Mouse (Mus musculus): Measurements from ENCODE around the gene Fzd1.

Gene Fzd1

DNA sequence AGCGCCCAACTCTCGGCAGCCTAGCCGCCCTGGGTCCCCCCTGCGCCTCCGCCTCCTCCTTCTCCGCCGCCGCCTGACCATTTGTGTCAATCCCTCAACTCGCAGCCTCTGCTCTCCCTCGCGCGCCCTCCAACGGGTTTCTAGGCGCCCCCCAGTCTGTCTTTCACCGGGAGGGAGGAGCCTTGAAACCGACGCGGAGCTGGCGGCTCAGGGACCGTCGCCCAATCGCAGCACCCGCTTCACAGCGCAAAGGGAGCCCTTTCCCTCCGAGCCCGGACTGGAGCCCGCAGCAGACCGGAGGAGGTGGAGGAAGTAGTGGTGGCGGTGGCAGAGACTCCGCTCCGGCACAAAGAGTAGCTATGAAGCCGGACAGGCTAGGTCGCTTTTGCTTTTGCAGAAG, at the start of gene Fzd1:
Gene Fzd1, minus strand, starts transcription at position 134 of the 400 bp plus-strand sequence.
- peak; percentile 98 for DNase-seq (ENCODE audit: low read depth, low spot score)

DNA sequence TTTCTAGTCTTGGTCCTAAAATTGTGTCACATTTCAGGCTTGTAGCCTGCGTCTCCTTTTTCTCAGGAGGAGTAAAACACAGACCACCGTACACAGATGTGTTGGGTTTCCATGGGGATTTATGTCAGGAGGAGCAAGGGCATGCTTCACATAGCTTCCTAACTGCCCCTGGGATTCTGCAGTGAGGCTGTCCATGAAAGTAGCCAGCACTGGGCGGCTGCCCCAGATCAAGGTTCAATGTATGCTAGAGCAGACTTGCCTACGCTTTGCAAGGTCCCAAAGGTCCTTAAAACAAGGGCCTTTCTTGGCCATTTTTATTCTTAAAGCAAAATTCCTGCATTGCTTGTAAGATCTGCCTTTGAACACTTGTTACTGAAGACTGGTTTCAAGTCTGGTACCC, 47.4 kb upstream of the Fzd1 start:
- DNase-seq (ENCODE audit: low read depth, low spot score): no peak

DNA sequence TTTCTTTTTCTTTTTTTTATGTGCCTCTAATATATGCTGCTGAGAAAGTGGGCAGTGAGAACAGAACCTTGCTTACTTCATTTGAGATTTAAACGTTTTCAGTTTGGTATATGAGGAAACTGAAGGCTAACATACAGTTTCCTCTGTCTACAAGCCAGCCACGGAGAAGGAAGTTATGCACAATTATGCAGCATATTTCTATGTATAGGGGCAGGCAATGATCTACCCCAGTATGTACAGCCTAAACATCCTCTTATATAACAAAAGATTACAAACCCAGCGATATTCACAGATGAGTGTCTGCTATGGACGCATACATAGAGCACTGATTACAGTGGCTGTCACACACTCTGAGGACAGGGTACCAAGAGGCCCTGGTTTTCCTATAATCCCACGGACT, 45.9 kb upstream of the Fzd1 start:
- DNase-seq (ENCODE audit: low read depth, low spot score): no peak

DNA sequence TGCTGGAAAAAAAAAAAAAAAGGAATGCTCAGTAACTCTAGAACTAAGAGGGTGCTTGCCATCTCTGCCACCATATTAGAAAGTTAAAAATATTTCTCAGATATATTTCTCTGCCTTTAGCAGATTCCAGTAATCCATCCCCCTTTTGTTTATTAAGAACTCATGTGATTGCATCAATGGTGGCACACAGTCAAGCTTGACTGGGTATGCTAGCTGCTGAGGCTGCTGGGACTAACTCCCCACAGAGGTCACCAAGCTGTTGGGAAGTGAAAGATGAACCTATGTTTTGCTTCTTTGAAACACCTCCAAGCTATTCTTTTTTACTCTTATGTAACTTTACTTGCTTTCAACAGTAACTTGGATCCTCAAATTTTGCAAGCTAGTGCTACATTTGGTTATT, 44.1 kb upstream of the Fzd1 start:
- DNase-seq (ENCODE audit: low read depth, low spot score): no peak

DNA sequence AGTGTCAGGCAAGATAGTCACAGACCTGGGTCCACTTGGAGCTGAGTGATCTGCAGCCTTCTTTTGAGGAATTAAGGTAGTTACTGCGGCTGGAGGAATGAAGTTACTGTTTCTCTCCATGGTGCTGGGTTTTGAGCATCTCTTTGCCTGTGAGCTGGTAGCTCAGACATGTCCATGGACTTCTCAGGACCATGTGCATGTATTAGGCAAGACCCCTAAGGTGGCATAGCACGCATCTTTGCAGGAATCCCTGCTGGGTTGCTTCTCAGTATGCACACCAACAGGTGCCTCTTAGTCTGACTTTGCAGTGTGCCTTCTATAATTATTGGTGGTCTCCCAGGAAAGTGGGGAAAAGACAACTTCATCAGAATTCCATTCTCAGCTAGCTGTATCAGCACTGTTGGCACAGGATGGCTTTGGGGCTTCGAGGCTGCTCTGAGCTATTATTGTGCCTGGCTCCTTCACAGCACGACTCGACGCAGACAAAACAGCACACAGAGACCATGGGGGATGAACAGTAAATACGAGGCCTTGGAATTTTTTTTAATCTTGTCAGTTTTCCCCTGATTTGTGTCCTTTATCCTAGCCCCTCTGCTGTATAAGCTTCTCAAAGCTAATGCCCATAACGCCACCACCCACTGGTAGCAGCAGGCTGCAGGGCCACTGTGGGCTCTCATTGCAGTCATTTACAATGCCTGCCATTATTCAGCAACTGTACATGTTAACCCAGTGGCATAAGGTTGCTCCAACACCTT, 43.4 kb upstream of the Fzd1 start:
- DNase-seq (ENCODE audit: low read depth, low spot score): no peak

DNA sequence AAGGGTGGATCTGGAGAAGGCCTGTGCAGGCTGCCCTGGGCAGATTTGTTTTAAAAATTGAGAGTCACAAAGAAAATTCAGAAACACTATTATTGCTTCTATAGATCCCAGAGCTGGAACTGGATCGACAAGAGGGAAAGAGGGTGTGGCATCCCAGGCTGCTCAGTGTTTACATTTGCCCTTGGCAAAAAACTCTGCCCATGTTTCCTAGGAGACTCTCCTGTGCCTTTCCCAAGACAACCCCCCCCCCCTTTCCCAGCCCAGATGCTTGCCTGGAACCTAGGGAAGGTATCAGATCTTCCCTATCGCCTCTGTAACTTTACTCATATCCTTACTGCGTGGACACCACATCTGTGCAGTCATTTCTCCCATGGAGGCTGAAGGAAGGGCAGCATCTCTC, 33.4 kb upstream of the Fzd1 start:
- DNase-seq (ENCODE audit: low read depth, low spot score): no peak

DNA sequence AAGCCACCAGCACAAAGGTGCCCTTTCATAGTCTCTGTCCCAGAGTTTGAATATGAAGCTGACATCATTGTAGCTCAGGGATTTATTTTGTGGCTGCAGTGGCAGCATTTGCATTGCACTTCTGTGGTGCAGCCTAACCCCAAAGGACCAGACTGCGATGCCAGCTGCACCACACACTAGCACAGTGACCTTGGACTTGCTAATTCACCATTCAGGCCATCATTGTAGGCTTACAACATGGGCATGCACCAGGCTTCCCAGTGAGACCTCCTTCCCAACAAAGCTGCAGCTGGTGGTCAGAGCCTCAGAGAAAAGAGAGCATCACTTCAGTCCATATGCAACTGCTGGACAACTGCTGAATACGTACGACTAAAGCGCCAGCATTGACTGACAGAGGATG, 32.4 kb upstream of the Fzd1 start:
- DNase-seq (ENCODE audit: low read depth, low spot score): no peak

DNA sequence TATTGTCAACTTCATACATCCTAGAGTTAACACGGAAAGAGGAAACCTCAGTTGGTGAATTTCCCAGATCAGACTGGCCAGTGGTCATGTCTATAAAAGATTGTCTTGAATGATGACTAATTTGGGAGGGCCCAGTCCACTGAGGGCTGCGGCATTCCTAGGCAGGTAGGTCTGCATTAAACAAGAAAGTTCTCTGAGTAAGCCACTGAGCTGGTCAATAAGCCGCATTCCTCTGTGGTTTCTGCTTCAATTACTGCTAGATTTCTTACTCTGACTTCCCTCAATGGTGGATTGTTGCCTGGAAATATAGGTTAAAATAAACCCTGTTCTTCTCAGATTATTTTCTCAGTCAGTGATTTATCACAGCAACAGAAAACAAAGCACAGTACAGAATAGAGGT, 30.6 kb upstream of the Fzd1 start:
- DNase-seq (ENCODE audit: low read depth, low spot score): peak; percentile 89

DNA sequence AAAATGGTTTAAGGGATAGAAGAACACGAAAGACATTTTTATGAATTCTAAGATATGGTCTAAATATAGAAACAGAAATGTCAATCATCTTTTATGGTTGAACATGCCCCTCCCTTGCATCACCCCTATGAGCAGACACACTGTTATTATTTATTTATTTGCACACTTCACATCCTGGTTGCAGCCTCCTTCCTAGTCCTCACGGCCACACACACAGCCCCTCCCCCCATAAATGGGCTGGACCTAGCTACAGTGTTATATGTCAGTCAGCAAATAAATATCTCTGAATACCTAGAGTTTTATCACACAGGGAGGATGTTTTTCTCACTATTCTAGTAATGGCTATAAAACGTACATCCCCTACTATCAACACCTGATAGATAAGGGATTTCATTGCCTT, 29.0 kb upstream of the Fzd1 start:
- DNase-seq (ENCODE audit: low read depth, low spot score): no peak

DNA sequence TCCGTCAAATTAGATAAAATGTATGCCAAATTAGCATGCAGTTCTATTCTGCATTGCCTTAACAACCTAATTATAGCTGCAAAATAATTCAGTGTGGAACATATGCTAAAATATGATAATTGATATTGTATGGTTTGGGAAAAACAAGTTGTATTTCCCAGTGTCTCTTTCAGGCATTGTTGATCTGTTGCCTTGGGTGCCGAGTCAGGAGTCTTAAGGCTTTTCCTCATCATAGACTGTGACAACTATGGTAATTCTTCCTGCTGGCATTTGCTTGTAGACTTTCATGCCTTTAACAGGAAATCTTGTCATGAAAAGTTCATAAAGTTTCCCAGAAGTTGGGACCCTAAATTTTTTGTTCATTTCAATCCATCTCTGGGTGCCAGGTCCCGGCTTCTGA, 20.4 kb upstream of the Fzd1 start:
- DNase-seq (ENCODE audit: low read depth, low spot score): no peak

DNA sequence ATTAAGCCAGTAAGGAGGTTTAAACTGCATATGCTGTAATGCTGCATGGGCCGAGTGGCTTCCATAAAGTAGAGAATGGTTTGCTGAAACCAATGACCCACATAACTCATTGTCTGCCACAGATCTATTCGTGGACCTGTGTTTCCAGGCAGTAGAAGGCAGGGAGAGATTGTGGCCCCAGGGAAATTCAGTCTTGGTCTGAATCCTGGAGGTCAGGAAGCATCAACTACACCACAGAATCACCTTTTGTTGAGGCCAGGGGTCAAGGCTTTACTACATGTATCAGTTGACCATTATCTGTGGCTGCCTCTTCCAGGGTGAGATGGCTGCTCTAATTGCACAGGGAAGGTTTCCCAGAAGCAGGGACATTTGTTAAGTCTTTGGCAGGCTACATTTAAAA, 18.7 kb upstream of the Fzd1 start:
- no peak for DNase-seq (ENCODE audit: low read depth, low spot score)

DNA sequence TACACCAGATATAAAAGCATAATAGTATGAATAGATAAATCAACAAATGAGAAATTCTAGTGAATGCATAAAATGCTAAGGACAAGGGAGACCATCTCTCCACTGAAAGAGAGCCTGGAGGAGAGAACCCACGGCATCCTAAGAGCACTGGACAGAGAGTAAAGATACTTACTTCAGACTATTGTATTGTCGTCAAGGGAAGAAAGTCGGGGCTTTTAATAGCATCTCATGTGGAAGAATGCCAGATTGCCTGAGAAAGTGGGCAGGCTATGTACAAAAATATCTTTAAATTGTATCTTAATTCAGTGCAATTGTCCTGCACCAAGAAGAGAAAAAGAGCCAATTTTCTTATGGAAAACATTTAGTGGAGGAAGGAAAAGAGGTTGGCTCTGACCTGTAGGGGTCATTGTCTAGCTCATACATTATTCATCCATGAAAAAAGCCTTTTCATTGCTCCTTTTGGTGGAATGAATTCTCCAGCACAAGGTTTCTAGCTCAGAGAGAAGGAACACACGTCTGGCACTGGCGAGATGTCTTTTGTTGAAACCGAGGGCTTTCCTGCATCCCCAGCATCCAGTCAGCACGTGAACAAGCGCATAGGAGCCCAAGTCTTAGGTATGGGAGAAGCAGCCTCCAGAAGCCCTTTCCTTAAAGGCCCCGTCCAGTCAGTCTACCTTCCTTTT, 15.4 kb upstream of the Fzd1 start:
- DNase-seq (ENCODE audit: low read depth, low spot score): no peak

DNA sequence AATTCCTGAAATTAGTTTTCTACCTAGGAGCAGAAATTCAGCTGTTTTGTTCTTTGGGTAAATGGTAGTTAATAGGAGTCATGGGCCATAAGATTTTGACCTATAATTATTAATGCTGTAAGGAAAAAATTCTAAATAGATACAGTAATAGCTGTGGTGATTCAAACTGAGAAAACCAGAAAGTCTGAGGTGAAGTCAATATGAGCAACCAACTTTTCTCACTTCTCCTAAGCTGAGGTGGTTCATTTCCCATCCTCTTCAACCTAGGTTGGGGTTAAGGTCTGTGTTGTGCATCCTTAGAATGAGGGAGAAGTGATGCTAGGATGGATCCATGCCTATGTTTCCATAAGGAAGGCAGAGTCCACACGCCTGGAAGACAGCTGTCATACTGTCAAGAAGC, 12.8 kb upstream of the Fzd1 start:
- DNase-seq (ENCODE audit: low read depth, low spot score): no peak

DNA sequence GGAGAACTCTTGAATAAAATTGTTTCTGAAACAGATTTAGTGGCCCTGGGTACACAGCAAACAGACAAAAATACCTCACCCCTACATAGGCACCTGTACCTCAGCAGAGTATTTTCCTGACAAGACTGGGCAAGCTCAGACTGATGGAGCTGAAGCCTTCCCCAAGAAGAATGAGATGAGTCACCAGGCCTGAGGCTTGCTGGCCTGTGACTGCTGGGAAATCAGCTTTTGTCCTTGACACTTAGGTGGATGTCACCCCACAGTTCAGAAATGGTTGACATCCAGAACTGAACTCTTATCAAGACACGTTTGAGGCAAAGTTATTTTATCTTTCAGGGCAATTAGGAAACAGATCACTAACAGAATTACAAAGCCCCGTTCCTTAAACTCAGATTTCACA, 10.1 kb upstream of the Fzd1 start:
- DNase-seq (ENCODE audit: low read depth, low spot score): peak; percentile 54

DNA sequence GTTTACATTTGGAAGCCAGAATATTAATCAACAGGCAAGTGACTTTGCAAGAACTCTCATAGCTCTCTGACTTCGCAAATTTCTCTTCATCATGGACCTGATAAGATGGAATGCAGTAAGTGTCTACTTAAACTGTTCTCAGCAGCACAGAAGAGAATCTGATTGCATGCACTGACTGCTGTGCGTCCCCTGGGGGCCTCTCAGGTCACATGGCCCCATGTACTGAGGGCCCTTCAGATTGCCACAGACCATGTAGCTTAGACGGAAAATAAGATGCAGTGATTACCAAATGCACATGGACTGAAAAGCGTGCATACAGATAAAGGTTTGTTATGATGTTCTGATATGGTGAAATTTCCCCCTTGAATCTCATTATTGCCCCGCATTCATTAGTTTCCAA, 8.9 kb upstream of the Fzd1 start:
- no peak for DNase-seq (ENCODE audit: low read depth, low spot score)

DNA sequence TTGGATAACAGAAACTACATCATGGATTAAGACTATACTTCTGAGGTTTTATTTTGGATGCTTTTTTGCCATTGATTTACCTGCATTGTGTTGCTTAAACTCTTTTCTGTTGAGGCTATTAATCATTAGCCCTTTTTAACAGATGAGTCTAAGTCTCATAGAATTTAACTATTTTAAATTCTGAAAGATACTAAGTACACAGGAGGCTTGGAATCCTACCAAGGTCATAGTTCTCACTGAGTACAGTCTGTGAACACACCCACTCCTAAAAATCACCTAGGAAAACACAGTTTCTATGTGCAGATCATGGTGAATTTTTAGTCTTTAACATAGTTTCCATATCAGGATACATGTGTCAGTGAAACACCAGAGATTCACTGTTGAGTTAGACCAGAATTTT, 4.1 kb upstream of the Fzd1 start:
- no peak for DNase-seq (ENCODE audit: low read depth, low spot score)

DNA sequence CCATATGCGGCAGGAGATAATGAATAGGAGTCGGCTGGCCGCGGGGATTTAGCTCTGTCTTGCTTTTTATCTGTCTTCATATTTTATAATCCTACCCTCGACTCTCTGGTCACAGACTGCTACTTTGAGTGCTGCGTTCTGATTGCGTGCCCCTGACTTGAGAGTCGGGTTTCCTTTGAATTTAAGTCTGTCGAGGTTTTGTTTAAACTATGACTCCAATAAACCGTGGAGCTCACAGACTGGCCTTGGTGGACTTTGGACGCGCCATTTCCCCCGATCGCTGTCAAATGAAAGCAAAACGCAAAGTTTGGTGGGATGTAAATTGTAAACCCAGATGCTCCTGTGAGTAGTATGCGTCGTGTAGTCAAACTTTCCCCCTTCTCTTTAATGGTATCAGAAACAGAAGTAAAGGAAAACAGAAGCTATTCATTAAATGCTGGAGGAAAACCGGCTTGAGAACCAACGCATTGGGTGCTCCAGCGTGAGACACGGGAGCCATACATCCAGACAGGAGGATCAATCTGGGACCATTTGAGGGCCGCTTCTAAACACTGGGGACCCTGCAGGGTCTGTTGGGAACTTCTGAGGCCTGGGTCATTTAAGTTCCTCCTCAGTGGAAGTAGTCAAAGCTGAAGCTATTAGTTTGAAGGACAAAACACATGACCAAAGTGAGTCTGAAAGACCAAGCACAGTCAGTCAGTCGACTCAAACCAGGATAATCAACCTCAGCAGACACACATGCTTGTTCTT, 671 bp upstream of the Fzd1 start:
- peak; percentile 52 for DNase-seq (ENCODE audit: low read depth, low spot score)

DNA sequence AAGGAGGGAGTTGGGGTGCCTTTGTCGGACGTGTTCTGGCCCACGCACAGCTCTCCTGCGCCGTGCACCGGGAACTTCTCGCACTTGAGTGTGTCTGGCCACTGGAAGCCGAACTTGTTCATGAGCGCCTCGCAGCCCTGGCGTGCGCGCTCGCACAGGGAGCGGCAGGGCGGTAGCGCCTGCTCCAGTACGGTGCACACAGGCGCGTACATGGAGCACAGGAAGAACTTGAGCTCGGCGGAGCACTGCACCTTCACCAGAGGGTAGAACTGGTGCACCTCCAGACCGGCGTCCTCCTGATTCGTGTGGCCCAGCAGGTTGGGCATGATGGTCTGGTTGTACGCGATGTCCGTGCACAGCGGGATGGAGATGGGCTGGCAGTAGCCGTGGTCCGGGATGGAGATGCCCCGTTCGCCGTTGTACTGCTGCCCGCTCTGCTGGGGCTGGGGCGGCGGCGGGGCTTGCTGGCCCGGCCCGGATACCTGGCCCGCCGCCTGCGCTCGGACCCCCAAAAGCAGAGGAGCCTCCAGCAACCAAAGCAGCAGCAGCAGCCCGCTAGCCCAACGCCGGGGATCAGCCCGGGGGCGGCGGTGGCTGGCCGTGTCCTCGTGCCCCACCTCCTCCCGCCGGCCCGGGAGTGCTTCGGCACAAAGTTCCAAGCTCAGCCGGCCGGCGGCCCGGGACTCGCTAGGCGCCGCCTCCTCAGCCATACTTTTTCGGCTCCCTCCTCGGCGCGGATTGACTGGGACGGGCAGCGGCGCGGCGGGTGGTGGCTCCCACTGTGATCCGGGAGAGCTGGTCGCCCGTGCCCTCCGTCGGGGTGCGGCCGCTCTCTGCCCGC, 744 bp downstream of the Fzd1 start:
- DNase-seq (ENCODE audit: low read depth, low spot score): peak; percentile 70

DNA sequence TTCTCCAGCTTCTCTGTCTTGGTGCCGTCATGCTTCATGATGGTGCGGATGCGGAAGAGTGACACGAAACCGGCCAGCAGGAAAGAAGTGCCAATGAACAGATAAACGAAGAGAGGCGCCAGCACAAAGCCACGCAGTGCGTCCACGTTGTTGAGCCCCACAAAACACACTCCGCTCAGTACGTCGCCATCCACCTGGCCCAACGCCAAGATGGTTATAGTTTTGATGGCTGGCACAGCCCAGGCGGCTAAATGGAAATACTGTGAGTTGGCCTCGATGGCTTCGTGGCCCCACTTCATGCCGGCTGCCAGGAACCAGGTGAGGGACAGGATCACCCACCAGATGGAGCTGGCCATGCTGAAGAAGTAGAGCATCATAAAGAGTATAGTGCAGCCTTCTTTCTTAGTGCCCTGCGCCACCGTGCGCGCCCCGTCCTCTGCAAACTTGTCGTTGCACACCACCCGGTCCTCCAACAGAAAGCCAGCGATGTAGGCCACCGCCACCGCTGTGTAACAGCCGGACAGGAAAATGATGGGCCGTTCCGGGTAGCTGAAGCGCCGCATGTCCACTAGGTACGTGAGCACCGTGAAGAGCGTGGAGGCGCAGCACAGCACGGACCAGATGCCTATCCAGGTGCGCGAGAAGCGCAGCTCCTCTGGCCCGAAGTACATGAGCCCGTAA, 1.7 kb downstream of the Fzd1 start:
- no peak for DNase-seq (ENCODE audit: low read depth, low spot score)

DNA sequence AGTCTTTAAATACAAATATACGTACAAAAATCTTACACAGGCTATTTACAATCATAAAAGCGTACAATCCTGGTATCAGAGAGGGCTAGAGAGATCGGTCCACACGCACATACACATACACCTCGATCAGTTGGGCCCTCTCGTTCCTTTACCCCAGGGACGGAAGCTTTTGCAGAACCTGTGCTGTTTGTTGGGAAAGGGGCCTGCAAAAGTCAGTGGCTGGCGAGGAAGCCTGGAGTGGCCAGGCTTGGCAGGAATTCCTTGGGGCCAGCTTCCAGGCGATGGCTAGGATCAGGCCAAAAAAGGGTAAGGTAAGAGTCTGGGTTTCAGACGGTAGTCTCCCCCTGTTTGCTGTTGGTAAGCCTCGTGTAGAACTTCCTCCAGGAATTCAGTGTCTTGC, 2.5 kb downstream of the Fzd1 start:
- DNase-seq (ENCODE audit: low read depth, low spot score): no peak

DNA sequence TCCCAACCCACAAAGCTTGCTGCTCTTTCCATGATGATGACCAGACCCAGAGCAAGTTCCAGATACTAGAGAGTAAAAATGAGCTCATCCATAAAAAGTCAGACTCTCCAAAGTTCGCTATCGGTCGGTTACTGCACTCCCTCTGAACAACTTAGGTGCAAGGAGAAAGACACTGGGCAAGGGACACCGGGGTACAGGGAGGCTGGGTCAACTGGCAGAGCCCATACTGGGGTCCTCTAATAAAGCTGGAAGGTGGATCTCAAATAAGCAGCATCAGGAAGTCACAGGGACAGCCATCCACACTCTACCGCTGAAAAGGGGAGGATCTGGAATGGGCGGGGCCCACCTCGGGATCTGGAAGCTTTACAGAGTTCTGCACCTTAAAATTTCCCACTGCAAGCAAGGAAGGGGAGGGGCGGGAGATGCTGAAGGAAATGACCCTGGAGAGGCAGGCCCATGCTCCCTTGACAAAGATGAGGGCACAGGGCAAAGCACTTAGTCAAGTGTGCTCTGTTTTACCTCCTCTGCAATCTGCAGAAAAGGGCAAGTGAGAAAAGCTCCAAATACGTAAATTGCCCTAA, 3.0 kb downstream of the Fzd1 start:
- no peak for DNase-seq (ENCODE audit: low read depth, low spot score)

Measured in 3T3-L1 (cell line).